Mouse (Mus musculus): Measurements from ENCODE around the gene Capn2. TPM values are rescaled to one million over a fixed set of nuclear protein-coding genes. Genes with fewer than 3 reads are reported as not detected.

Capn2 gene
- polyA plus RNA-seq (2015; fragmentation: Nextera tagmentation; extraction: Ambion mirVana) = 58.1 and 58.5 TPM in 2 replicates

DNA sequence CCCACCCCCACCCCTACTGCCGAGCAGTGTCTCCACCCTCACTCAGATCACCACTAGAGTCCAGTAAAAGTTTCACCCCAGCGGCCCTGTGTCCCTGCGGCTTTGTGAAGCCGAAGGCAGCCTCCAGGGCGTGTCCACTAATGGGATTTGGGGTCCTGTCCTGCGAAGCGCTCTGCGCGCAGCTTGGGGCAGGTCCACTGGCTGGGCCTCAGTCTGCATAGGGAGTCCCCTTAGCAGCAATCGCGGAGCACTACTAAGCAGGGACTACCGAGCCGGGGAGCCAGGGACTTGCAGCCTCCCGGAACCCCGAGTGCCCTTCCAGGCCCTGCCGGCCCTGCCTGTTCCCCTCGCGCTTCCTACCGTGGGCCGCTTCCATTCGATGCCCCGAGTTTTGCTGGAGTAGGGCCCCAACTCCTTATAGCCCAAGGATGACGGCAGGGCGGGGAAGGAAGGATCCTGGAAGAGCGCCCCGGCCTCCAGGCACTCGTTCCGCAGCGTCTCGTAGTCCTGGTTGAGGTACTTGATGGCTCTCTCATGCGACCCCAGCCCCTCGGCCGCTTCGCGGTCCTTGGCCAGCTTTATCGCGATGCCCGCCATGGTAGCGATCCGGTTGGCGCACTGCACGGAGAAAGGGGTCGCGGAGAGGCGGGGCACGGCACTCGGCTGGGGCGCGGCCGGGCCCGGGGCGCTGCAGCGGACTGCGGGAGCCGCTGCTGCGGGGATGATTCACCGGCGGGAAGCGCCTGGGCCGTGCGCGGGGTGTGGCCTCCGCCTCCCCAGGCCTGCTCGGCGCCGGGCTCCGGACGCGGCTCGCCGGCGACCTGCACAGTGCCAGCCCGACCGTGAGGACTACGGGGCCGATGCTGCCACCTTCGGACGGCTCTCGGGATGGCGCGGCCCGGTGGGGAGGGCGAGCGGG lies at the start of gene Capn2:
TSS of gene Capn2 (minus strand) at position 851 of the 919 bp plus-strand sequence.

DNA sequence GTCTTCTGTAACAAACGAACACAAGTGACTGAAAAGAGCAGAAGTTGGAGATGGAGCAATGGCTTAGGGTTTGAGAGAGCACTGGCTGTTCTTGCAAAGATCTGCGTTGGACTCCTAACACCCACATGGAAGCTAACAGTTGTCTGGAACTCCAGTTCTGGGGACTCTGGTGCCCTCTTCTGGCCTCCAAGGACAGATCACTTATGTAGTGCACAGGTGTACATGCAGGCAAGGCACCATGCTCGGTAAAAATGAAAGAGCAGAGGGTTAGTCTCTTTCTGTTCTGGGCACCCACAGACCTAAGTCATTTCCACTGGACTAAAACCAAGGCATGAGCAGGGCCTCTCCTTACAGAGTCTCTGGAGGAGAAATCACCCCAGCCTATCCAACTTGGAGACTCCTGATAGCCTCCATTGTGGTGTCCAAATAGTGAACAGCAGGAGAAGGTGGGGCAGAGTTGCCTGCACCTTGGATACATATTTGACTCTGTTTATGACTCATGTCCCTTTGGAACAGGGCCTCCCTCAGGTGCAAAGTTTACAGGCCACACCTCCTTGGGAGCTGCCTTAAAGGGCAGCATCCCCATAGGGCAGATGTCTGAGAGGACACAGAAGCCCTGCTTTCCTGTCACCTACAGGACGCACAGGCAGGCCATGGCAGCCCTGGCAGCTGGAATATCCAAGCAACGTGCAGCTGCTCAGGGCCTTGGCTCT lies 47.2 kb upstream of the Capn2 start, which contains the start of gene Capn8:
TSS of gene Capn8 (plus strand) at position 600 of the 713 bp plus-strand sequence.

Other genes with a start within 250 kb of the Capn2 start
- 99.3 and 140 TPM in 2 replicates for gene Degs1, start 234.8 kb downstream of the Capn2 start, polyA plus RNA-seq (2015; fragmentation: Nextera tagmentation; extraction: Ambion mirVana)
- gene Fbxo28, start 176.0 kb downstream of the Capn2 start, polyA plus RNA-seq (2015; fragmentation: Nextera tagmentation; extraction: Ambion mirVana) = 9.1 and 12.7 TPM in 2 replicates
- 12.1 and 13.7 TPM in 2 replicates for gene Trp53bp2, start 108.4 kb downstream of the Capn2 start, polyA plus RNA-seq (2015; fragmentation: Nextera tagmentation; extraction: Ambion mirVana)
- gene Capn8, start 47.4 kb upstream of the Capn2 start, polyA plus RNA-seq (2015; fragmentation: Nextera tagmentation; extraction: Ambion mirVana) = 0.30 TPM in 1 of 2 replicates, not detected in the other
- not detected in 2 replicates for gene Ccdc185, start 231.6 kb upstream of the Capn2 start, polyA plus RNA-seq (2015; fragmentation: Nextera tagmentation; extraction: Ambion mirVana)
- gene Susd4, start 246.3 kb upstream of the Capn2 start, polyA plus RNA-seq (2015; fragmentation: Nextera tagmentation; extraction: Ambion mirVana) = 8.8 and 15.5 TPM in 2 replicates